Mouse (Mus musculus) frontal cortex, postnatal 10 days (tissue): ENCODE results near the gene Dnajc2.
A peak's percentile ranks its signal among the peaks of the same experiment; 100 is the strongest.

Source experiments
- DNase-seq, 2 experiments: peaks; one replicate each; pipeline ENCODE4 v3.0.0; 2022; ENCODE audit warnings: low spot score in 2 of 2, mixed read lengths in 1 of 2

Dnajc2 gene

GRCm38 (mm10) chr5:21785053-21785452 lies at the start of gene Dnajc2, which contains the start of gene Psmc2:
Dnajc2 (minus strand) TSS chr5:21785251.
Psmc2 (plus strand) TSS chr5:21785283.
- DNase-seq = peak; percentile 84 to 89

GRCm38 (mm10) chr5:21831761-21832160 lies 46.7 kb upstream of the Dnajc2 start:
- no peak for DNase-seq

GRCm38 (mm10) chr5:21828855-21829254 lies 43.8 kb upstream of the Dnajc2 start:
- DNase-seq = peak in 1 of 2 experiments; percentile 13

GRCm38 (mm10) chr5:21827643-21828042 lies 42.6 kb upstream of the Dnajc2 start:
- no peak for DNase-seq

- no peak for DNase-seq
Observed at GRCm38 (mm10) chr5:21826370-21826769, 41.3 kb upstream of the Dnajc2 start.

- peak in 1 of 2 experiments; percentile 20 for DNase-seq
Observed at GRCm38 (mm10) chr5:21813994-21814393, 28.9 kb upstream of the Dnajc2 start.

- no peak for DNase-seq
Observed at GRCm38 (mm10) chr5:21810924-21811323, 25.9 kb upstream of the Dnajc2 start.

GRCm38 (mm10) chr5:21804837-21805236 lies 19.8 kb upstream of the Dnajc2 start:
- no peak for DNase-seq

GRCm38 (mm10) chr5:21803691-21804188 lies 18.7 kb upstream of the Dnajc2 start:
- no peak for DNase-seq

GRCm38 (mm10) chr5:21802907-21803306 lies 17.9 kb upstream of the Dnajc2 start:
- no peak for DNase-seq

- no peak for DNase-seq
Observed at GRCm38 (mm10) chr5:21792166-21792565, 7.1 kb upstream of the Dnajc2 start.

- no peak for DNase-seq
Observed at GRCm38 (mm10) chr5:21789061-21789460, 4.0 kb upstream of the Dnajc2 start.

GRCm38 (mm10) chr5:21787186-21788105 lies 2.4 kb upstream of the Dnajc2 start:
- no peak for DNase-seq

- DNase-seq = peak; percentile 85 to 90
Observed at GRCm38 (mm10) chr5:21786258-21787185, 1.5 kb upstream of the Dnajc2 start.

- no peak for DNase-seq
Observed at GRCm38 (mm10) chr5:21785776-21786175, 725 bp upstream of the Dnajc2 start.

GRCm38 (mm10) chr5:21784161-21785052 lies 644 bp downstream of the Dnajc2 start:
- no peak for DNase-seq

GRCm38 (mm10) chr5:21776491-21776890 lies 8.6 kb downstream of the Dnajc2 start:
- DNase-seq = no peak

- no peak for DNase-seq
Observed at GRCm38 (mm10) chr5:21769841-21770240, 15.2 kb downstream of the Dnajc2 start.

GRCm38 (mm10) chr5:21768506-21768905 lies 16.5 kb downstream of the Dnajc2 start:
- DNase-seq = no peak

GRCm38 (mm10) chr5:21745966-21746365 lies 39.1 kb downstream of the Dnajc2 start:
- DNase-seq = no peak

GRCm38 (mm10) chr5:21744651-21745050 lies 40.4 kb downstream of the Dnajc2 start:
- DNase-seq = no peak
